Mouse (Mus musculus) central nervous system, embryonic 11.5 days (tissue): ENCODE data around the gene Vegfa. TPM values are rescaled to one million over a fixed set of nuclear protein-coding genes. Genes with fewer than 3 reads are reported as not detected.

Experiments used
- polyA plus RNA-seq: library from polyadenylated mRNA; depleted of rRNA; stranded (reverse); fragments of >200 nt; gene quantifications from 2 replicates; pipeline ENCODE4 v1.2.3, GENCODE M21; 2012; rRNA removed

Vegfa gene
- 163 and 165 TPM in 2 replicates for polyA plus RNA-seq

DNA sequence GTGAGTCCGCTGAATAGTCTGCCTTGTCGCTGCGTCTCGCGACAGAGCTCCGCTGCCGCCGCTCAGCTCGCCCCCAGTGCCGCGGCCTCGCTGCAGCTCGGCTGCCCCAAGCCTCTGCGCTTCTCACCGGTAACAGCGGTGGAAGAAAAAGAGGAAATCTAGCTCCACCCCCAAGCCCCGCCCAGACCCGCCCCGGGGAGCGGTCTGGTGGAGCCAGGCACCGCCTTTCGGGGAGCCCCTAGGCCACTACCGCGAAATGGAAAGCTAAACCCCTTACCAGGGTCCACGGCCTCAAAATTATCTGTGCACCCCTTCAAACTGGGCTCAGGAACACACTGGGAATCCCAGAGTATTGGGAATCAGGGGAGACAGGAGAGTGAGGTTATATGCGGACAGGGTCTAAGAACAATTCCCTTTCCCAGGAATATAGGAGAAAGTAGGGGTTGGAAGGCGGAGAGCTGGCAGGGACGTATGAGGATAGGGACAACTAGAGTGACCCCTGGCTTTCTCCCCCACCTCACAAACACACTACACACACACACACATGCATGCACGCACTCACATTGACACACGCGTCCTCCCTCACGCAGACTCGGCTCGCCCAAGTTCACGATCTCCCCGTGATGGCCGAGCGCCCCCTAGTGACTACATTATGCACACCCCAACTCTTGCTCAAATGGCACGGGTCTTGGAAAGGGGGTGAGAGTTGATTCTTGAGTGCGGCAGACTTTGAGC is at the start of gene Vegfa:
Vegfa (minus strand) TSS at position 113 of the 735 bp plus-strand sequence.

Other genes starting within 250 kb of the Vegfa start
- 78.3 and 78.9 TPM in 2 replicates for gene Mrps18a, start 78.6 kb upstream of the Vegfa start, polyA plus RNA-seq
- gene Rsph9, start 111.8 kb upstream of the Vegfa start, polyA plus RNA-seq: 9.8 and 12.0 TPM in 2 replicates
- 21.9 and 23.4 TPM in 2 replicates for gene Mad2l1bp, start 121.2 kb upstream of the Vegfa start, polyA plus RNA-seq
- 146 and 153 TPM in 2 replicates for gene Gtpbp2, start 128.7 kb upstream of the Vegfa start, polyA plus RNA-seq
- 11.8 and 14.7 TPM in 2 replicates for gene Polh, start 170.3 kb upstream of the Vegfa start, polyA plus RNA-seq
- 52.9 and 58.6 TPM in 2 replicates for gene Xpo5, start 170.4 kb upstream of the Vegfa start, polyA plus RNA-seq
- gene Polr1c, start 215.7 kb upstream of the Vegfa start, polyA plus RNA-seq: 143 and 173 TPM in 2 replicates
- 48.2 and 51.2 TPM in 2 replicates for gene Yipf3, start 215.7 kb upstream of the Vegfa start, polyA plus RNA-seq
- gene Lrrc73, start 221.2 kb upstream of the Vegfa start, polyA plus RNA-seq: 3.9 and 4.7 TPM in 2 replicates